Comparison of ENCODE assay signal across 15 mouse cellular contexts in the genomic region with DNA sequence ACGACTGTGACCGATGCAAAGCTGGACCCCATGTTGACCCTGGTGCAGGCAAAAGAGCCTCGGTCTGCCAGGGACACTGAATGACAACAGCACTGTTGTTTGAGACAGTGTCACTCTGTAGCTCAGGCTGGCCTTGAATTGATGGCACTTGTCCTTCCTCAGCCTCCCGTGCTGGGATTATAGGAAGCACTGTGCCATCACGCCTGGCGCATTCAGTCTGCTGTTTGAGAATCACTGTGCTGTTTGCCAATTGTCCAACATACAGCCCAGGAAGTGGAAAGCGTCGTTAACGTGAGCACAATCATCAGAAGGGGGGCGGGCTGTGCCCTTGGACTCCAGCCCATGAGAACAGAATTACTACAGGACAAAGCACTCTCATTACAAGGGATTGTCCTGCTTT. TPM values are rescaled to one million over a fixed set of nuclear protein-coding genes. Genes with fewer than 3 reads are reported as not detected.
DNase-seq lines count a peak whose midpoint lies in the region; ATAC-seq and TF ChIP-seq lines count a peak whose summit lies in the region.
"Had no signal": no experiment of that assay in that cellular context is flagged by ENCODE, and none has a peak within 500 bp of the region (broad histone marks: within the 10 kb centered on the region; RNA-seq: fewer than 3 reads in every experiment).

No protein-coding gene starts in this region.

- no peak for ATAC-seq in forebrain, embryonic 14.5 days
- ATAC-seq in forebrain, postnatal 0 days = no peak
- no peak for ATAC-seq in liver, embryonic 11.5 days (replicated peaks; ENCODE audit: low FRiP score)

- no peak overlapping the region for H3K4me3 ChIP-seq in forebrain, embryonic 14.5 days (ENCODE audit: low read depth, low read length)
- H3K4me3 ChIP-seq in forebrain, postnatal 0 days (ENCODE audit: low read depth, low read length) = no peak overlapping the region
- H3K4me3 ChIP-seq in liver, adult 2 months (ENCODE audit: insufficient read depth, low read depth, low read length) = no peak overlapping the region
- H3K4me3 ChIP-seq in liver, embryonic 11.5 days (ENCODE audit: low read depth, low read length) = no peak overlapping the region
- H3K4me3 ChIP-seq in cortical plate, adult 2 months (ENCODE audit: insufficient read depth, low read length) = no peak overlapping the region
- H3K4me3 ChIP-seq: embryonic facial prominence, embryonic 10.5 days; hindbrain, embryonic 10.5 days; liver, embryonic 13.5 days had no signal

- no peak overlapping the region for H3K4me2 ChIP-seq in forebrain, embryonic 14.5 days (ENCODE audit: low read length)
- H3K4me2 ChIP-seq in forebrain, postnatal 0 days (ENCODE audit: low read depth) = no peak overlapping the region
- H3K4me2 ChIP-seq in liver, embryonic 11.5 days = no peak overlapping the region
- H3K4me2 ChIP-seq: liver, embryonic 13.5 days had no signal

- no peak for TF ChIP-seq CTCF in forebrain, postnatal 0 days (IDR thresholded peaks at IDR 0.05; ENCODE audit: low read depth)
- no peak for TF ChIP-seq CTCF in liver, adult 2 months (IDR thresholded peaks at IDR 0.05; ENCODE audit: low read depth, low read length)
- TF ChIP-seq CTCF in cortical plate, adult 2 months (IDR thresholded peaks at IDR 0.05; ENCODE audit: extremely low read depth, insufficient read depth, low read length) = no peak

- no peaks in the 10 kb centered on the region for H3K9me3 ChIP-seq in forebrain, embryonic 14.5 days (replicated peaks; ENCODE audit: control insufficient read depth, low read length)
- H3K9me3 ChIP-seq in forebrain, postnatal 0 days (ENCODE audit: low read length) = no peaks in the 10 kb centered on the region
- H3K9me3 ChIP-seq in liver, embryonic 11.5 days (ENCODE audit: control insufficient read depth, low read length) = no peaks in the 10 kb centered on the region
- H3K9me3 ChIP-seq: embryonic facial prominence, embryonic 10.5 days; hindbrain, embryonic 10.5 days; liver, embryonic 13.5 days had no signal

- peak overlapping the region; percentile 9; the same call in 1 of the 2 replicates for H3K27ac ChIP-seq in forebrain, embryonic 14.5 days (ENCODE audit: low read depth, low read length)
- no peak overlapping the region for H3K27ac ChIP-seq in forebrain, postnatal 0 days (ENCODE audit: low read depth, low read length)
- H3K27ac ChIP-seq in liver, adult 2 months (replicated peaks; ENCODE audit: insufficient read depth, low read depth, low read length) = peak overlapping the region; percentile 55
- no peak overlapping the region for H3K27ac ChIP-seq in liver, embryonic 11.5 days (ENCODE audit: low read depth, low read length)
- no peak overlapping the region for H3K27ac ChIP-seq in cortical plate, adult 2 months (ENCODE audit: insufficient read depth, low read length)
- H3K27ac ChIP-seq: embryonic facial prominence, embryonic 10.5 days; hindbrain, embryonic 10.5 days; liver, embryonic 13.5 days had no signal

- peaks cover 85% of the 10 kb centered on the region for H3K36me3 ChIP-seq in forebrain, embryonic 14.5 days (ENCODE audit: control insufficient read depth, insufficient read depth, low read length)
- peaks cover 71% of the 10 kb centered on the region for H3K36me3 ChIP-seq in forebrain, postnatal 0 days (ENCODE audit: insufficient read depth)
- H3K36me3 ChIP-seq in liver, adult 2 months (ENCODE audit: control insufficient read depth, insufficient read depth, low read length) = peaks cover 21% of the 10 kb centered on the region
- peaks cover 46% of the 10 kb centered on the region for H3K36me3 ChIP-seq in liver, embryonic 11.5 days (ENCODE audit: control insufficient read depth, insufficient read depth, low read length)

- no peaks in the 10 kb centered on the region for H3K79me2 ChIP-seq in liver, adult 2 months (ENCODE audit: control insufficient read depth, insufficient read depth, low read length)

- no peaks in the 10 kb centered on the region for H3K27me3 ChIP-seq in forebrain, embryonic 14.5 days (replicated peaks; ENCODE audit: control insufficient read depth, insufficient read depth, low read length)
- H3K27me3 ChIP-seq in forebrain, postnatal 0 days (ENCODE audit: insufficient read depth, low read length) = no peaks in the 10 kb centered on the region
- no peaks in the 10 kb centered on the region for H3K27me3 ChIP-seq in liver, adult 2 months (ENCODE audit: control insufficient read depth, insufficient read depth, low read length)
- H3K27me3 ChIP-seq in liver, embryonic 11.5 days (replicated peaks; ENCODE audit: control insufficient read depth, insufficient read depth, low read length) = no peaks in the 10 kb centered on the region
- H3K27me3 ChIP-seq: liver, embryonic 13.5 days had no signal

- 35% methylated on average over 10 of the region's 10 CpGs for WGBS in forebrain, embryonic 14.5 days
- 36% methylated on average over 10 of the region's 10 CpGs for WGBS in forebrain, postnatal 0 days
- WGBS in liver, adult 2 months = 17% methylated on average over 10 of the region's 10 CpGs
- 74% methylated on average over 10 of the region's 10 CpGs for WGBS in liver, embryonic 11.5 days

- DNase-seq in forebrain, embryonic 14.5 days (ENCODE audit: low spot score) = peak; percentile 43
- no peak for DNase-seq in forebrain, postnatal 0 days
- no peak for DNase-seq in liver, adult 2 months (ENCODE audit: extremely low read depth, low read depth, low spot score)
- DNase-seq in liver, embryonic 11.5 days (ENCODE audit: low spot score) = no peak
- peak; percentile 92 for DNase-seq in Muller cell, postnatal 12 days (ENCODE audit: inconsistent ontology term)
- no peak for DNase-seq in frontal cortex, postnatal 25 days (ENCODE audit: low spot score in 2 of 2)
- DNase-seq in layer of hippocampus, adult 9-11 months = no peak
- DNase-seq: B cell, adult 2 months; cerebellum, postnatal 10 days; gastrocnemius, postnatal 25 days; liver, embryonic 13.5 days; right cerebral cortex, adult 18-20 months had no signal

- TF ChIP-seq POLR2A in liver, adult 2 months (IDR thresholded peaks at IDR 0.05; ENCODE audit: extremely low read depth, insufficient read depth, low read length) = no peak
- 0 out of 2 replicates have a peak, but pooled peaks have one; percentile 7 for TF ChIP-seq POLR2A in cortical plate, adult 2 months (IDR thresholded peaks at IDR 0.05; ENCODE audit: extremely low read depth, insufficient read depth, low read length)

- H3K4me1 ChIP-seq in forebrain, embryonic 14.5 days (ENCODE audit: control insufficient read depth, insufficient read depth, low read length) = no peaks in the 10 kb centered on the region
- H3K4me1 ChIP-seq in forebrain, postnatal 0 days (ENCODE audit: insufficient read depth) = no peaks in the 10 kb centered on the region
- H3K4me1 ChIP-seq in liver, adult 2 months (ENCODE audit: control insufficient read depth, insufficient read depth, low read length) = peaks cover 19% of the 10 kb centered on the region
- peaks cover 5% of the 10 kb centered on the region for H3K4me1 ChIP-seq in liver, embryonic 11.5 days (replicated peaks; ENCODE audit: control insufficient read depth, insufficient read depth, low read length)
- H3K4me1 ChIP-seq in cortical plate, adult 2 months (ENCODE audit: control insufficient read depth, insufficient read depth, low read length) = no peaks in the 10 kb centered on the region

- no peak overlapping the region for H3K9ac ChIP-seq in forebrain, embryonic 14.5 days (ENCODE audit: low read length)
- no peak overlapping the region for H3K9ac ChIP-seq in forebrain, postnatal 0 days
- H3K9ac ChIP-seq in liver, adult 2 months (ENCODE audit: low read depth, low read length) = no peak overlapping the region
- H3K9ac ChIP-seq in liver, embryonic 11.5 days (ENCODE audit: low read depth, low read length) = no peak overlapping the region
- H3K9ac ChIP-seq: liver, embryonic 13.5 days had no signal

RNA-seq across cellular contexts. Expression of a gene that starts 7.3 kb away (rescaled TPM):
- polyA plus RNA-seq in forebrain, embryonic 14.5 days (2014; fragmentation: Nextera tagmentation; extraction: Ambion mirVana) = 57.4 and 72.5 TPM in 2 replicates
- 123 and 163 TPM in 2 replicates for total RNA-seq in forebrain, postnatal 0 days (2014; rRNA removed)
- polyA plus RNA-seq in forebrain, postnatal 0 days (2015; fragmentation: Nextera tagmentation; extraction: Ambion mirVana) = 58.3 and 69.5 TPM in 2 replicates
- total RNA-seq in liver, adult 2 months (2014; rRNA removed) = 4.2 and 5.6 TPM in 2 replicates
- polyA plus RNA-seq in liver, adult 2 months (2012; rRNA removed) = 3.2 and 5.2 TPM in 2 replicates
- 15.1 and 16.8 TPM in 2 replicates for polyA plus RNA-seq in liver, embryonic 11.5 days (2014; fragmentation: Nextera tagmentation; extraction: Ambion mirVana)
- polyA plus RNA-seq in cortical plate, adult 2 months (2012; rRNA removed) = 20.1 and 20.4 TPM in 2 replicates

RNA-seq across cellular contexts. Expression of a gene that starts 7.8 kb away (rescaled TPM):
- polyA plus RNA-seq in forebrain, embryonic 14.5 days (2014; fragmentation: Nextera tagmentation; extraction: Ambion mirVana) = 31.4 and 38.8 TPM in 2 replicates
- 37.5 and 44.6 TPM in 2 replicates for total RNA-seq in forebrain, postnatal 0 days (2014; rRNA removed)
- 58.0 and 64.6 TPM in 2 replicates for polyA plus RNA-seq in forebrain, postnatal 0 days (2015; fragmentation: Nextera tagmentation; extraction: Ambion mirVana)
- total RNA-seq in liver, adult 2 months (2014; rRNA removed) = 15.0 and 15.8 TPM in 2 replicates
- 9.4 and 11.1 TPM in 2 replicates for polyA plus RNA-seq in liver, adult 2 months (2012; rRNA removed)
- 137 and 152 TPM in 2 replicates for polyA plus RNA-seq in liver, embryonic 11.5 days (2014; fragmentation: Nextera tagmentation; extraction: Ambion mirVana)
- polyA plus RNA-seq in cortical plate, adult 2 months (2012; rRNA removed) = 25.4 and 26.0 TPM in 2 replicates

RNA-seq across cellular contexts. Expression of a gene that starts 7.9 kb away (rescaled TPM):
- polyA plus RNA-seq in forebrain, embryonic 14.5 days (2014; fragmentation: Nextera tagmentation; extraction: Ambion mirVana) = 213 and 245 TPM in 2 replicates
- 110 and 148 TPM in 2 replicates for total RNA-seq in forebrain, postnatal 0 days (2014; rRNA removed)
- polyA plus RNA-seq in forebrain, postnatal 0 days (2015; fragmentation: Nextera tagmentation; extraction: Ambion mirVana) = 326 and 343 TPM in 2 replicates
- total RNA-seq in liver, adult 2 months (2014; rRNA removed) = 51.1 and 56.3 TPM in 2 replicates
- polyA plus RNA-seq in liver, adult 2 months (2012; rRNA removed) = 98.7 and 133 TPM in 2 replicates
- 162 and 177 TPM in 2 replicates for polyA plus RNA-seq in liver, embryonic 11.5 days (2014; fragmentation: Nextera tagmentation; extraction: Ambion mirVana)
- polyA plus RNA-seq in cortical plate, adult 2 months (2012; rRNA removed) = 238 and 245 TPM in 2 replicates

RNA-seq across cellular contexts. Expression of a gene that starts 16.9 kb away (rescaled TPM):
- polyA plus RNA-seq in forebrain, embryonic 14.5 days (2014; fragmentation: Nextera tagmentation; extraction: Ambion mirVana) = 259 and 289 TPM in 2 replicates
- 184 and 216 TPM in 2 replicates for total RNA-seq in forebrain, postnatal 0 days (2014; rRNA removed)
- polyA plus RNA-seq in forebrain, postnatal 0 days (2015; fragmentation: Nextera tagmentation; extraction: Ambion mirVana) = 235 and 263 TPM in 2 replicates
- total RNA-seq in liver, adult 2 months (2014; rRNA removed) = 24.1 and 24.2 TPM in 2 replicates
- 52.5 and 54.3 TPM in 2 replicates for polyA plus RNA-seq in liver, adult 2 months (2012; rRNA removed)
- polyA plus RNA-seq in liver, embryonic 11.5 days (2014; fragmentation: Nextera tagmentation; extraction: Ambion mirVana) = 95.1 and 104 TPM in 2 replicates
- 173 and 181 TPM in 2 replicates for polyA plus RNA-seq in cortical plate, adult 2 months (2012; rRNA removed)

RNA-seq across cellular contexts. Expression of a gene that starts 29.0 kb away (rescaled TPM):
- polyA plus RNA-seq in forebrain, embryonic 14.5 days (2014; fragmentation: Nextera tagmentation; extraction: Ambion mirVana) = 84.4 and 107 TPM in 2 replicates
- 224 and 233 TPM in 2 replicates for total RNA-seq in forebrain, postnatal 0 days (2014; rRNA removed)
- polyA plus RNA-seq in forebrain, postnatal 0 days (2015; fragmentation: Nextera tagmentation; extraction: Ambion mirVana) = 278 and 284 TPM in 2 replicates
- 19.0 and 24.8 TPM in 2 replicates for total RNA-seq in liver, adult 2 months (2014; rRNA removed)
- 45.6 and 51.5 TPM in 2 replicates for polyA plus RNA-seq in liver, adult 2 months (2012; rRNA removed)
- 31.9 and 32.3 TPM in 2 replicates for polyA plus RNA-seq in liver, embryonic 11.5 days (2014; fragmentation: Nextera tagmentation; extraction: Ambion mirVana)
- 284 and 289 TPM in 2 replicates for polyA plus RNA-seq in cortical plate, adult 2 months (2012; rRNA removed)

Comparison
In these comparisons a context has a peak if more than half of its experiments do, and no peak if none do; other contexts are left out.
1. DNase-seq: peak in forebrain, embryonic 14.5 days (single experiment) and Muller cell, postnatal 12 days (single experiment); none in forebrain, postnatal 0 days (single experiment), liver, adult 2 months (single experiment), liver, embryonic 11.5 days (single experiment), frontal cortex, postnatal 25 days (0 of 2) and layer of hippocampus, adult 9-11 months (single experiment).
2. H3K27ac ChIP-seq: peak in forebrain, embryonic 14.5 days (single experiment) and liver, adult 2 months (single experiment); none in forebrain, postnatal 0 days (single experiment), liver, embryonic 11.5 days (single experiment) and cortical plate, adult 2 months (single experiment).